Mouse (Mus musculus): Measurements from ENCODE around the gene Pdzph1.

- TF ChIP-seq POLR2A (IDR thresholded peaks at IDR 0.05; ENCODE audit: insufficient read length, low read depth) = no peak
- no peak for TF ChIP-seq USF1 (IDR thresholded peaks at IDR 0.05; ENCODE audit: low read depth)
- no peak for TF ChIP-seq MAX (IDR thresholded peaks at IDR 0.05; ENCODE audit: low read depth)
- TF ChIP-seq E2F4 (IDR thresholded peaks at IDR 0.05; ENCODE audit: insufficient read depth) = no peak
- no peak for TF ChIP-seq CEBPB (IDR thresholded peaks at IDR 0.05; ENCODE audit: insufficient read depth, poor library complexity, severe bottlenecking)
- TF ChIP-seq POLR2AphosphoS2 (IDR thresholded peaks at IDR 0.05; ENCODE audit: insufficient read length, low read depth) = no peak
- TF ChIP-seq TCF12 (IDR thresholded peaks at IDR 0.05; ENCODE audit: insufficient read depth, poor library complexity, severe bottlenecking) = no peak
- no peak for TF ChIP-seq MYOG (IDR thresholded peaks at IDR 0.05; ENCODE audit: control insufficient read depth in 1 of 3, insufficient read depth in 1 of 3, insufficient read length in 2 of 3, low read depth in 2 of 3)
- TF ChIP-seq TCF3 (IDR thresholded peaks at IDR 0.05; ENCODE audit: insufficient read length, low read depth) = no peak
- no peak for TF ChIP-seq REST (IDR thresholded peaks at IDR 0.05; ENCODE audit: insufficient read depth, insufficient read length)
- TF ChIP-seq MYOD1 (IDR thresholded peaks at IDR 0.05; ENCODE audit: control insufficient read depth in 1 of 3, insufficient read length in 2 of 3, low read depth in 2 of 3) = no peak
These were observed 27.5 kb upstream of the Pdzph1 start for GRCm38 (mm10) chr17:59018666-59019065.

Data from myocyte (in vitro differentiated cells).